Mouse (Mus musculus) CD8-positive naive resting alpha-beta T cell, adult 2 months (primary cell): ENCODE results near the gene Ano10.

Experiments used
- DNase-seq, 2 experiments: peaks; one replicate each; pipeline ENCODE4 v3.0.0; 2022; ENCODE audit warnings: low read depth in 2 of 2, low spot score in 2 of 2

Ano10 gene

GRCm38 (mm10) chr9:122205543-122206200 is 88.6 kb downstream of the Ano10 start:
- DNase-seq, result no peak

GRCm38 (mm10) chr9:122204508-122204907 is 89.7 kb downstream of the Ano10 start:
- DNase-seq, result peak; percentile 46 to 58

- peak; percentile 47 to 60 for DNase-seq
Observed at GRCm38 (mm10) chr9:122199253-122199652, 95.0 kb downstream of the Ano10 start.

- DNase-seq, result no peak
Observed at GRCm38 (mm10) chr9:122198621-122199020, 95.6 kb downstream of the Ano10 start.

- no peak for DNase-seq
Observed at GRCm38 (mm10) chr9:122197021-122197420, 97.2 kb downstream of the Ano10 start.

- DNase-seq, result no peak
Observed at GRCm38 (mm10) chr9:122195042-122195682, 99.1 kb downstream of the Ano10 start.

GRCm38 (mm10) chr9:122193823-122194222 is 100.4 kb downstream of the Ano10 start:
- no peak for DNase-seq

GRCm38 (mm10) chr9:122193361-122193760 is 100.9 kb downstream of the Ano10 start:
- no peak for DNase-seq

GRCm38 (mm10) chr9:122188724-122189123 is 105.5 kb downstream of the Ano10 start:
- peak; percentile 71 to 80 for DNase-seq

GRCm38 (mm10) chr9:122187451-122187921 is 106.7 kb downstream of the Ano10 start:
- DNase-seq, result no peak

- no peak for DNase-seq
Observed at GRCm38 (mm10) chr9:122186643-122187226, 107.5 kb downstream of the Ano10 start.

- DNase-seq, result no peak
Observed at GRCm38 (mm10) chr9:122185953-122186352, 108.3 kb downstream of the Ano10 start.

GRCm38 (mm10) chr9:122185061-122185460 is 109.2 kb downstream of the Ano10 start:
- peak; percentile 71 to 79 for DNase-seq

- no peak for DNase-seq
Observed at GRCm38 (mm10) chr9:122184329-122184728, 109.9 kb downstream of the Ano10 start.

GRCm38 (mm10) chr9:122183074-122183473 is 111.1 kb downstream of the Ano10 start:
- no peak for DNase-seq

GRCm38 (mm10) chr9:122180105-122180504 is 114.1 kb downstream of the Ano10 start:
- DNase-seq, result no peak

GRCm38 (mm10) chr9:122178427-122178826 is 115.8 kb downstream of the Ano10 start:
- DNase-seq, result no peak

- DNase-seq, result no peak
Observed at GRCm38 (mm10) chr9:122177256-122178220, 116.7 kb downstream of the Ano10 start.

GRCm38 (mm10) chr9:122174723-122175122 is 119.5 kb downstream of the Ano10 start:
- DNase-seq, result no peak

- DNase-seq, result no peak
Observed at GRCm38 (mm10) chr9:122173405-122174233, 120.6 kb downstream of the Ano10 start.
